Mouse (Mus musculus) midbrain, embryonic 14.5 days (tissue): ENCODE results near the gene Rnf144b. TPM values are rescaled to one million over a fixed set of nuclear protein-coding genes. Genes with fewer than 3 reads are reported as not detected.

Experiments
- ATAC-seq: fragments of 200-750 bp; cut with Nextera tagmentation; 2 replicates; pipeline ENCODE4 v1.8.0; 2017; ENCODE audit warnings: moderate number of reproducible peaks, moderate library complexity; ENCODE audit not compliant: low FRiP score, low TSS enrichment
- DNase-seq: peaks from one replicate; pipeline ENCODE4 v3.0.0-alpha.2; 2015
- H3K27ac ChIP-seq: fragments of 300-500 bp; sonication (generic); replicated peaks from 2 replicates; pipeline ENCODE4 v1.5.1; 2014; ENCODE audit warnings: mild to moderate bottlenecking, low read depth, low read length, moderate library complexity
- H3K27me3 ChIP-seq: fragments of 300-500 bp; sonication (generic); 2 replicates; pipeline ENCODE4 v1.6.1; 2014; ENCODE audit warnings: low read length, control low read depth, mixed read lengths; ENCODE audit not compliant: control insufficient read depth, insufficient read depth
- H3K36me3 ChIP-seq: fragments of 300-500 bp; sonication (generic); 2 replicates; pipeline ENCODE4 v1.6.1; 2014; ENCODE audit warnings: low read length, control low read depth; ENCODE audit not compliant: control insufficient read depth, insufficient read depth
- H3K4me1 ChIP-seq: fragments of 300-500 bp; sonication (generic); 2 replicates; pipeline ENCODE4 v1.6.1; 2014; ENCODE audit warnings: mild to moderate bottlenecking, antibody characterized with exemption, low read length, control low read depth; ENCODE audit not compliant: control insufficient read depth, insufficient read depth
- H3K4me2 ChIP-seq: fragments of 300-500 bp; sonication (generic); 2 replicates; pipeline ENCODE4 v1.6.1; 2014; ENCODE audit warnings: mild to moderate bottlenecking, low read length, moderate library complexity
- H3K4me3 ChIP-seq: fragments of 300-500 bp; sonication (generic); replicated peaks from 2 replicates; pipeline ENCODE4 v1.5.1; 2014; ENCODE audit warnings: low read depth, low read length
- H3K9ac ChIP-seq: fragments of 300-500 bp; sonication (generic); replicated peaks from 2 replicates; pipeline ENCODE4 v1.6.1; 2014; ENCODE audit warnings: mild to moderate bottlenecking, low read length, moderate library complexity
- H3K9me3 ChIP-seq: fragments of 300-500 bp; sonication (generic); 2 replicates; pipeline ENCODE4 v1.6.1; 2016; ENCODE audit warnings: low read length, control low read depth, mixed read lengths; ENCODE audit not compliant: control insufficient read depth
- WGBS: fragments of 180-500 bp; shearing (Covaris S2); extraction: QIAGEN DNeasy Blood & Tissue Kit; methylation state at CpG from one replicate; pipeline ENCODE4 v1.1.7; 2014; 5-methylcytosine and 5-hydroxymethylcytosine counted together
- polyA plus RNA-seq: library from polyadenylated mRNA; unstranded; fragments of >200 nt; fragmentation: Nextera tagmentation; extraction: Ambion mirVana; gene quantifications from 2 replicates; pipeline ENCODE4 v1.2.1, GENCODE M21; 2014

Gene Rnf144b
- polyA plus RNA-seq, 1 experiment from 2014 or later: 1.1 TPM

- no peak overlapping the region for H3K4me3 ChIP-seq
Observed at GRCm38 (mm10) chr13:47133058-47133457, 10.6 kb downstream of the Rnf144b start.

GRCm38 (mm10) chr13:47134836-47135235, 12.4 kb downstream of the Rnf144b start:
- no peak overlapping the region for H3K4me3 ChIP-seq
- WGBS: 95% methylated on average over 7 of the region's 7 CpGs
- H3K4me1 ChIP-seq: no peaks in the 10 kb centered on the region
- no peak for DNase-seq
- H3K9ac ChIP-seq: no peak overlapping the region
- ATAC-seq: no peak
- no peaks in the 10 kb centered on the region for H3K27me3 ChIP-seq
- H3K36me3 ChIP-seq: no peaks in the 10 kb centered on the region
- no peak overlapping the region for H3K4me2 ChIP-seq
- no peak overlapping the region for H3K27ac ChIP-seq
- no peaks in the 10 kb centered on the region for H3K9me3 ChIP-seq

More at GRCm38 (mm10) chr13:47133058-47133457, 10.6 kb downstream of the Rnf144b start:
- no peak for DNase-seq
- 95% methylated on average over 8 of the region's 8 CpGs for WGBS
- Histone ChIP-seq H3K27me3 (no peaks in the 10 kb centered on the region), H3K36me3 (no peaks in the 10 kb centered on the region), H3K9me3 (no peaks in the 10 kb centered on the region), H3K4me2 (no peak overlapping the region), H3K9ac (no peak overlapping the region), H3K4me1 (no peaks in the 10 kb centered on the region), H3K27ac (no peak overlapping the region)
- ATAC-seq: no peak

GRCm38 (mm10) chr13:47135741-47136140, 13.3 kb downstream of the Rnf144b start:
- no peak overlapping the region for H3K4me3 ChIP-seq
- 91% methylated on average over 7 of the region's 7 CpGs for whole genome bisulfite sequencing

GRCm38 (mm10) chr13:47142764-47143163, 20.3 kb downstream of the Rnf144b start:
- H3K9me3 ChIP-seq: no peaks in the 10 kb centered on the region
- no peaks in the 10 kb centered on the region for H3K36me3 ChIP-seq
- WGBS: 84% methylated on average over 6 of the region's 6 CpGs
- H3K9ac ChIP-seq: no peak overlapping the region
- no peak overlapping the region for H3K4me3 ChIP-seq
- no peak for DNase-seq
- ATAC-seq: no peak
- H3K4me2 ChIP-seq: no peak overlapping the region
- no peaks in the 10 kb centered on the region for H3K27me3 ChIP-seq
- no peaks in the 10 kb centered on the region for H3K4me1 ChIP-seq
- H3K27ac ChIP-seq: no peak overlapping the region

More at GRCm38 (mm10) chr13:47135741-47136140, 13.3 kb downstream of the Rnf144b start:
- Histone ChIP-seq H3K4me2 (no peak overlapping the region), H3K36me3 (no peaks in the 10 kb centered on the region), H3K9me3 (no peaks in the 10 kb centered on the region), H3K27me3 (no peaks in the 10 kb centered on the region), H3K4me1 (no peaks in the 10 kb centered on the region), H3K27ac (no peak overlapping the region), H3K9ac (no peak overlapping the region)
- DNase-seq: no peak
- no peak for ATAC-seq

- H3K27me3 ChIP-seq: no peaks in the 10 kb centered on the region
- H3K36me3 ChIP-seq: no peaks in the 10 kb centered on the region
- no peaks in the 10 kb centered on the region for H3K4me1 ChIP-seq
- 88% methylated on average over 9 of the region's 9 CpGs for WGBS
- no peak for DNase-seq
- H3K9ac ChIP-seq: no peak overlapping the region
- no peaks in the 10 kb centered on the region for H3K9me3 ChIP-seq
- H3K27ac ChIP-seq: no peak overlapping the region
- no peak for ATAC-seq
- H3K4me2 ChIP-seq: no peak overlapping the region
- H3K4me3 ChIP-seq: no peak overlapping the region
Observed at GRCm38 (mm10) chr13:47145939-47146338, 23.5 kb downstream of the Rnf144b start.

GRCm38 (mm10) chr13:47146388-47146787, 23.9 kb downstream of the Rnf144b start:
- 83% methylated on average over 7 of the region's 7 CpGs for WGBS

GRCm38 (mm10) chr13:47148573-47148972, 26.1 kb downstream of the Rnf144b start:
- DNase-seq (no peak), ATAC-seq (no peak)
- WGBS: 68% methylated on average over 11 of the region's 11 CpGs
- Histone ChIP-seq H3K9me3 (no peaks in the 10 kb centered on the region), H3K9ac (no peak overlapping the region), H3K27me3 (no peaks in the 10 kb centered on the region), H3K36me3 (no peaks in the 10 kb centered on the region), H3K4me3 (no peak overlapping the region), H3K27ac (no peak overlapping the region), H3K4me2 (no peak overlapping the region), H3K4me1 (no peaks in the 10 kb centered on the region)

More at GRCm38 (mm10) chr13:47146388-47146787, 23.9 kb downstream of the Rnf144b start:
- H3K27ac ChIP-seq: no peak overlapping the region
- H3K4me3 ChIP-seq: no peak overlapping the region
- no peak overlapping the region for H3K4me2 ChIP-seq
- ATAC-seq (no peak), DNase-seq (no peak)
- no peaks in the 10 kb centered on the region for H3K36me3 ChIP-seq
- H3K27me3 ChIP-seq: no peaks in the 10 kb centered on the region
- H3K9ac ChIP-seq: no peak overlapping the region
- no peaks in the 10 kb centered on the region for H3K4me1 ChIP-seq
- no peaks in the 10 kb centered on the region for H3K9me3 ChIP-seq

- Histone ChIP-seq H3K9me3 (no peaks in the 10 kb centered on the region), H3K4me1 (no peaks in the 10 kb centered on the region), H3K4me2 (no peak overlapping the region), H3K27ac (no peak overlapping the region), H3K27me3 (no peaks in the 10 kb centered on the region), H3K36me3 (no peaks in the 10 kb centered on the region), H3K4me3 (no peak overlapping the region), H3K9ac (no peak overlapping the region)
- WGBS: 94% methylated on average over 10 of the region's 10 CpGs
- DNase-seq: no peak
- ATAC-seq: no peak
Observed at GRCm38 (mm10) chr13:47149993-47150392, 27.5 kb downstream of the Rnf144b start.

- Histone ChIP-seq H3K27ac (no peak overlapping the region), H3K36me3 (no peaks in the 10 kb centered on the region), H3K9me3 (no peaks in the 10 kb centered on the region), H3K4me1 (no peaks in the 10 kb centered on the region), H3K9ac (no peak overlapping the region), H3K4me3 (no peak overlapping the region), H3K27me3 (no peaks in the 10 kb centered on the region), H3K4me2 (no peak overlapping the region)
- 93% methylated on average over 14 of the region's 14 CpGs for WGBS
- DNase-seq (no peak), ATAC-seq (no peak)
Observed at GRCm38 (mm10) chr13:47151060-47151459, 28.6 kb downstream of the Rnf144b start.
